Mouse (Mus musculus): ENCODE measurements around the gene Shisal2a. TPM values are rescaled to one million over a fixed set of nuclear protein-coding genes. Genes with fewer than 3 reads are reported as not detected.

Shisal2a gene
- polyA plus RNA-seq, 1 experiment from 2014 or later, result 1.8 TPM

DNA sequence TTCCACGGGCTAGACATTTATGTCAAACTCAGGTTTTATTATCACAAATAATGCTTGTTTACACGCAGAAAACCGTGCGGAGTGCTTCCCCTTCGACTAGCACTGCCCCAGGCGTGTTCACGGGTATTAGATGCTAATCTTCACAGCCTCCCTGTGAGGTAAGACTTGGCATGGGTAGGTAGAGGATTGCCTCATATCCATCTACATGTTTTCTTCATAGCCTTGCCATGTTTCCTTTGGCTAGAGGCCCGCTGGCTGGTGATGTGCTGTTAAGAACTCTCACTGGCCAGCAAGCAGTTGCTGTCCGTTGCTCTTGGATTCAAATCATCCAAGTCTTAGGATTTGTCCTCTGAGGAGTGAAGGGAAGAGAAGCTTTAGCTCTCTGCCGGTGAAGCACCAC lies 17.2 kb upstream of the Shisal2a start:
- H3K4me1 ChIP-seq, result peaks cover 11% of the 10 kb centered on the region
- 0 out of 2 replicates have a peak, but pooled peaks cover 4% of the 10 kb centered on the region for H3K27me3 ChIP-seq (ENCODE audit: poor library complexity, severe bottlenecking)
- 94% methylated on average over 10 of the region's 10 CpGs for WGBS
- H3K27ac ChIP-seq, result no peak overlapping the region
- peaks cover 20% of the 10 kb centered on the region for H3K36me3 ChIP-seq (replicated peaks)
- no peak for DNase-seq (ENCODE audit: extremely low spot score, low spot score)
- H3K4me3 ChIP-seq, result no peak overlapping the region
- no peaks in the 10 kb centered on the region for H3K9me3 ChIP-seq

- H3K4me1 ChIP-seq, result 0 out of 2 replicates have a peak, but pooled peaks cover 2% of the 10 kb centered on the region
- H3K36me3 ChIP-seq (replicated peaks), result no peaks in the 10 kb centered on the region
- peaks cover 5% of the 10 kb centered on the region; the same call in 1 of the 2 replicates for H3K9me3 ChIP-seq
- no peak for DNase-seq (ENCODE audit: extremely low spot score, low spot score)
- no peak overlapping the region for H3K4me3 ChIP-seq
- no peaks in the 10 kb centered on the region for H3K27me3 ChIP-seq (ENCODE audit: poor library complexity, severe bottlenecking)
- H3K27ac ChIP-seq, result no peak overlapping the region
Measured at GRCm38 (mm10) chr4:108394236-108394635, 11.1 kb upstream of the Shisal2a start.

DNA sequence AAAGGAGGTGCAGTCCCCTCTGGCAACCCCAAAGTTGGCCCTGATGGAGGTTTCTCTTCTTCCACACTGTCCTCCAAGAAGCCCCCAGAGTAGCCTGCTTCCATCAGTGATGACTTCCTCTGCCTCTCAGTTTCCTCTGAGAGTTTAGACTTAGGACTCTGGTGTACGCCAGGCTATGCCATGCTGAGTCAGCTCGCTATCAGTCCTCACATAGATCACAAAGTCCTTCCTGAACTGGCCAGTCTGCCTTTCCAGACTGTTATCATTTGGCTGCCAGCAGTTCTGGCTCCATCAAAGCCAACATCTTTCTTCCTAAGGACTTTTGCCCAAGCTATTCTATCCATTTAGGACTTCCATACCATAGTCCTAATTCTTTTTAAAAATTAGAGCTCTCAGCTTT lies 9.4 kb upstream of the Shisal2a start:
- 83% methylated on average over 2 of the region's 2 CpGs for WGBS
- Histone ChIP-seq H3K4me3 (no peak overlapping the region), H3K27me3 (ENCODE audit: poor library complexity, severe bottlenecking) (no peaks in the 10 kb centered on the region), H3K9me3 (peaks cover 5% of the 10 kb centered on the region; the same call in 1 of the 2 replicates), H3K27ac (no peak overlapping the region), H3K36me3 (replicated peaks) (no peaks in the 10 kb centered on the region), H3K4me1 (peaks cover 18% of the 10 kb centered on the region)
- DNase-seq (ENCODE audit: extremely low spot score, low spot score), result no peak

DNA sequence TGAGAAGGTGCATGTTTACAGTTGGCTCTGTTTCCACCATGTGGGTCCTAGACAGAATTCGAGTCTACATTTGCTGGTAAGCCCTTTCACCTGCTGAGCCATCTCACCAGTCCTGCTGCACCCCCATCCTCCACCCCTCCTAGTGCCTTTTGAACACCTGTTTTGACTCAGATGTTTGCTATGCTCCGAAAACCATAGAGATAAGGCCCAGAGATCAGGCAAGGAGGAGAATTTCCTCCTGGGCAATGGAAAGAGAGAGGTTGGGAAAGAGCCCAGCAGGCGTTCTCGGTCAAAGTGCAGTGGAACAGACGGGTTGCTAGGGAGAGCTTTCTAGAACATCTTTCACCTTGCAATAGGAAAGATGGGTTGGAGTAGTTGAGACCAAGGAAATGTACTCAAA lies 8.0 kb upstream of the Shisal2a start:
- no peak overlapping the region for H3K27ac ChIP-seq
- peaks cover 27% of the 10 kb centered on the region for H3K4me1 ChIP-seq
- no peak for DNase-seq (ENCODE audit: extremely low spot score, low spot score)
- H3K27me3 ChIP-seq (ENCODE audit: poor library complexity, severe bottlenecking), result 0 out of 2 replicates have a peak, but pooled peaks cover 8% of the 10 kb centered on the region
- H3K4me3 ChIP-seq, result no peak overlapping the region
- WGBS, result 87% methylated on average over 5 of the region's 5 CpGs
- peaks cover 5% of the 10 kb centered on the region; the same call in 1 of the 2 replicates for H3K9me3 ChIP-seq
- H3K36me3 ChIP-seq (replicated peaks), result no peaks in the 10 kb centered on the region

DNA sequence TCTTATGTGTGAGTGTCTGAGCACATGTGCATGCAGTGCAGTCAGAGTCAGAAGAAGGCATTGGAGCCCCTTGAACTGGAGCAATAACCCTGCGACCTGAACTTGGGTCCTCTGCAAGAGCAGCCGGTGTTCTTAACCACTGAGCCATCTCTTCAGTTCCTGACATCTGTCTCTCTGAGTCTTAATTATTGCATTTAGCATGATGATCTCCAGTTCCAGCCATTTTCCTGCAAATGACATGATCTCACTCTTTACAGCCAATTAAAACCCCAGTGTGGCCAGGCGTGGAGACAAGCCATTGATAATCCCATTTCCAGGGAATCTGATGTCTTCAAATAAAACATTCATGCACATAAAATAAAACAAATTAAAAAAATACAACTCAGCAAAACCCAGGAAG lies 5.6 kb upstream of the Shisal2a start:
- Histone ChIP-seq H3K4me1 (peaks cover 32% of the 10 kb centered on the region), H3K9me3 (no peaks in the 10 kb centered on the region), H3K27me3 (ENCODE audit: poor library complexity, severe bottlenecking) (peaks cover 32% of the 10 kb centered on the region), H3K27ac (0 out of 2 replicates have a peak overlapping the region, but pooled peaks have one; percentile 89), H3K36me3 (replicated peaks) (no peaks in the 10 kb centered on the region), H3K4me3 (no peak overlapping the region)
- DNase-seq (ENCODE audit: extremely low spot score, low spot score), result no peak
- WGBS, result 79% methylated on average over 3 of the region's 3 CpGs

DNA sequence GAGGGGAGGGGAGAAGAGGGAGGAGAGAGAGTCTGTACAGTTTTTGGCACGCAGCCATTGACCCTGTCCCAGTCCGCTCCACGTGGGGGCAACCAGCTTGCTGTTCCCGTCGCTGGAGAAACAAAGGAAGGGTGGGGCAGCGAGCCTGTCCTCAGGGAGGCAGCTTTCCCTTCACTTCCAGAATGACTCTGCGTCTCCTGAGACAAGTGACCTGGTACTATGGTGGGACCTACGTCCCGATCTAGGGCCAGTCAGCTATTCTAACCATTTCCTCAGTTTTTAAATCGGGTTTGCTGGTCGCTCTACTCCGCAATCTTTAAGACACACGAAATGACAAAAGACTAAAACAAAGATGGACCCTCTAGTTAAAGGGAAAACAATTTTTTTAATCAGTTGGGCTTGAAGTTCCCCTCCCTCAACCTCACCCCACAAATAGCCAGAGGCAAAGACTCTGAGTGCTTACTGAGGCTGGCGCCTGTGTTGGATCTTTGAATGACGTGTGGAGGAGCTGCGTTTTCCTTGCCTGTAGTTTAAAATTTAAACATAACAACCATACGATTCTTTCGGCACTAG lies 4.6 kb upstream of the Shisal2a start:
- DNase-seq (ENCODE audit: extremely low spot score, low spot score), result peak; percentile 70
- 9% methylated on average over 18 of the region's 18 CpGs for WGBS

GRCm38 (mm10) chr4:108387106-108387505 lies 4.0 kb upstream of the Shisal2a start:
- WGBS, result 39% methylated on average over 4 of the region's 4 CpGs
- Histone ChIP-seq H3K27ac (peak overlapping the region; percentile 89), H3K9me3 (no peaks in the 10 kb centered on the region), H3K4me3 (peak overlapping the region; percentile 45), H3K36me3 (replicated peaks) (no peaks in the 10 kb centered on the region), H3K4me1 (peaks cover 42% of the 10 kb centered on the region), H3K27me3 (ENCODE audit: poor library complexity, severe bottlenecking) (peaks cover 48% of the 10 kb centered on the region)
- no peak for DNase-seq (ENCODE audit: extremely low spot score, low spot score)

More for the DNA sequence above, 4.6 kb upstream of the Shisal2a start:
- Histone ChIP-seq H3K27me3 (ENCODE audit: poor library complexity, severe bottlenecking) (peaks cover 42% of the 10 kb centered on the region), H3K4me3 (peak overlapping the region; percentile 45), H3K36me3 (replicated peaks) (no peaks in the 10 kb centered on the region), H3K27ac (peak overlapping the region; percentile 89), H3K4me1 (peaks cover 42% of the 10 kb centered on the region), H3K9me3 (no peaks in the 10 kb centered on the region)

GRCm38 (mm10) chr4:108386087-108386486 lies 2.9 kb upstream of the Shisal2a start:
- Histone ChIP-seq H3K4me3 (no peak overlapping the region), H3K27ac (no peak overlapping the region), H3K4me1 (peaks cover 42% of the 10 kb centered on the region), H3K9me3 (no peaks in the 10 kb centered on the region), H3K27me3 (ENCODE audit: poor library complexity, severe bottlenecking) (peaks cover 58% of the 10 kb centered on the region), H3K36me3 (replicated peaks) (no peaks in the 10 kb centered on the region)
- WGBS, result 26% methylated on average over 1 of the region's 1 CpGs
- no peak for DNase-seq (ENCODE audit: extremely low spot score, low spot score)

DNA sequence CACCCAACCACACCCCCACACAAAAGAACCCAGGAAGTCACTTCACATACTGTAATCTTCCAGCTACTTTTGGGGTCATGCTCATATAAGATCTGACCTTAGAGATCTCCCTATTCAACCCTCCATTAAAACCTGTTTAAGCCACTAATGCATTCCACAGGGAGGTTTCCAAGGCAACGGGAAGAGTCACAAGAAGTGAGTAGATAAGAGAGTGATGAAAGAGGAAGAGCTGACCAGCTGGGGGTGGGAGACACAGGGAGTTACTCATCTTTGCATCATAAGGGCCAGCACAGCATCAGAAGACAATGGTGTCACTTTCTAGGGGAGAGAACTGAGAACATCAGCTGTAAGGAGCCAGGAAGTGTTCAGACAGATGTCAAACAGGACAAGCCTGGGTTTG lies 3.0 kb downstream of the Shisal2a start:
- Histone ChIP-seq H3K4me3 (no peak overlapping the region), H3K36me3 (replicated peaks) (no peaks in the 10 kb centered on the region), H3K9me3 (no peaks in the 10 kb centered on the region), H3K27me3 (ENCODE audit: poor library complexity, severe bottlenecking) (peaks cover 46% of the 10 kb centered on the region), H3K27ac (no peak overlapping the region), H3K4me1 (peaks cover 28% of the 10 kb centered on the region)
- no peak for DNase-seq (ENCODE audit: extremely low spot score, low spot score)
- WGBS, result 24% methylated on average over 1 of the region's 1 CpGs

DNA sequence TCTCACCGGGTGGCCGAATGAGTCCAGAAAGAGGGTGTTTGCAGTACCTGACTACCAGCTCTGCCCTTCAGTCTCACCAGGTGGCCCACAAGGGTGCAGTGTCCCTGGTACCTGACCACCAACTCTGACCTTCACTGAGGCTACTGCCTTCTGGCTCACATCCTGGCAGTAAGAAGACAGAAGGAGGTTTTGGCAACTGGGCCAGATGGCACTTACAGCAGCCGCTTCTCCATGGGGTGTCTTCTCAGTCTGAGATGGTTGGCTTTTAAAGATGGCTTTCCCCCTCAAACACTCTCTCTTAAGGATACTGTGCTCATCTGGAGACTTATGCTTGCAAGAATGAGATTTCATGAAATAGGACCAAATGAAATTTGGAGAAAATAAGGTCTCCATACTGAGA lies 3.7 kb downstream of the Shisal2a start:
- no peak overlapping the region for H3K4me3 ChIP-seq
- DNase-seq (ENCODE audit: extremely low spot score, low spot score), result no peak
- 81% methylated on average over 3 of the region's 3 CpGs for WGBS
- H3K27me3 ChIP-seq (ENCODE audit: poor library complexity, severe bottlenecking), result peaks cover 39% of the 10 kb centered on the region
- peaks cover 28% of the 10 kb centered on the region for H3K4me1 ChIP-seq
- 0 out of 2 replicates have a peak overlapping the region, but pooled peaks have one; percentile 22 for H3K27ac ChIP-seq
- H3K9me3 ChIP-seq, result no peaks in the 10 kb centered on the region
- H3K36me3 ChIP-seq (replicated peaks), result no peaks in the 10 kb centered on the region

DNA sequence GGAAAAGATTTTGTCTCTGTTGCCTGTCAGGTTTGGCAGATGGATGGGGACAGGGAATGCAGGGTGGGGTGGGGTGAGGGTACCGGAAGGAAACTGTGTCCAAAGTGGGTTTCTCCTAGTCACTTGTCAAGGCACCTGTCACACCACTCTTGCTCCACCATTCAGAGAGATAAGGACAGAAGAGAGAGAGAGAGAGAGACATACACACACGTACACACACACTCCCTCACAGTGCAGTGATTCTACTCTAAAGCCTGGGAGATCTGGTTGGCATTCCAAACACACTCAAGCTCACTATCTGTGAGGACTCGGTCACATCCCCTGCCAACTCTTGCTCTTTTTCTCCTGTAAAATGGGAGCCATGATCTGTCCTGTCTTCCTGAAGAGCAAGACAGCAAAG lies 11.0 kb downstream of the Shisal2a start:
- Histone ChIP-seq H3K4me1 (peaks cover 21% of the 10 kb centered on the region), H3K27me3 (ENCODE audit: poor library complexity, severe bottlenecking) (no peaks in the 10 kb centered on the region), H3K4me3 (no peak overlapping the region), H3K27ac (peak overlapping the region; percentile 53; the same call in 1 of the 2 replicates), H3K36me3 (replicated peaks) (no peaks in the 10 kb centered on the region), H3K9me3 (no peaks in the 10 kb centered on the region)
- DNase-seq (ENCODE audit: extremely low spot score, low spot score), result no peak
- 87% methylated on average over 3 of the region's 3 CpGs for WGBS

GRCm38 (mm10) chr4:108371421-108371820 lies 11.7 kb downstream of the Shisal2a start:
- Histone ChIP-seq H3K27ac (no peak overlapping the region), H3K9me3 (no peaks in the 10 kb centered on the region), H3K27me3 (ENCODE audit: poor library complexity, severe bottlenecking) (no peaks in the 10 kb centered on the region), H3K36me3 (replicated peaks) (no peaks in the 10 kb centered on the region), H3K4me1 (peaks cover 21% of the 10 kb centered on the region), H3K4me3 (no peak overlapping the region)
- 87% methylated on average over 3 of the region's 3 CpGs for WGBS
- no peak for DNase-seq (ENCODE audit: extremely low spot score, low spot score)

DNA sequence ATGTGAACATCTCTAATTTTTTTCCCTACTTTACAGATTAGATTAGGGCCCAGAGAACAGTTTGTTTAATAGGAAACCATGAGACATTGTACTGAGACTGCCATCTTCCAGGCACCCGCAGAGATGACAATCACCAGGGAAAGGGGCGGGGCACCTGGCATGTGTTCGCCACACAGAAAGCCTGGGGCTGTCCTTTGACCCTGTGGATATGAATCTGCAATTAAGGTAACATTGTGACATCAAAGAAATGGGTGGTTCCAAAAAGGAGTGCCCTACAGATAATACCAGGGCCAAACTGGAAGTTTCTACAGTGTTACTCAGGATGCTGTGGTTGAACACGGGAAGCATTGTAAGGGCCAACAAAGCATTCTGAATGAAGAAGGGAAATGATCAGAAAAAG lies 12.7 kb downstream of the Shisal2a start:
- Histone ChIP-seq H3K27me3 (ENCODE audit: poor library complexity, severe bottlenecking) (no peaks in the 10 kb centered on the region), H3K4me3 (no peak overlapping the region), H3K36me3 (replicated peaks) (no peaks in the 10 kb centered on the region), H3K9me3 (no peaks in the 10 kb centered on the region), H3K4me1 (peaks cover 21% of the 10 kb centered on the region), H3K27ac (no peak overlapping the region)
- 70% methylated on average over 4 of the region's 4 CpGs for WGBS
- DNase-seq (ENCODE audit: extremely low spot score, low spot score), result no peak
